Mouse (Mus musculus) urinary bladder, adult 2 months (tissue): ENCODE data around the gene Mark3. TPM values are rescaled to one million over a fixed set of nuclear protein-coding genes. Genes with fewer than 3 reads are reported as not detected.
"Not testable (repeated sequence)": the region's sequence is repeated elsewhere in the genome, so short reads cannot be mapped to it uniquely, and the experiment has no call there.

Experiments used
- DNase-seq: peaks from one replicate; pipeline ENCODE4 v3.0.0; 2022; ENCODE audit warnings: low spot score
- polyA plus RNA-seq: library from polyadenylated mRNA; depleted of rRNA; stranded (reverse); fragments of >200 nt; gene quantifications from 2 replicates; pipeline ENCODE4 v1.2.3, GENCODE M21; 2012

Mark3 gene
- polyA plus RNA-seq, 1 experiment = 59.8 TPM

DNA sequence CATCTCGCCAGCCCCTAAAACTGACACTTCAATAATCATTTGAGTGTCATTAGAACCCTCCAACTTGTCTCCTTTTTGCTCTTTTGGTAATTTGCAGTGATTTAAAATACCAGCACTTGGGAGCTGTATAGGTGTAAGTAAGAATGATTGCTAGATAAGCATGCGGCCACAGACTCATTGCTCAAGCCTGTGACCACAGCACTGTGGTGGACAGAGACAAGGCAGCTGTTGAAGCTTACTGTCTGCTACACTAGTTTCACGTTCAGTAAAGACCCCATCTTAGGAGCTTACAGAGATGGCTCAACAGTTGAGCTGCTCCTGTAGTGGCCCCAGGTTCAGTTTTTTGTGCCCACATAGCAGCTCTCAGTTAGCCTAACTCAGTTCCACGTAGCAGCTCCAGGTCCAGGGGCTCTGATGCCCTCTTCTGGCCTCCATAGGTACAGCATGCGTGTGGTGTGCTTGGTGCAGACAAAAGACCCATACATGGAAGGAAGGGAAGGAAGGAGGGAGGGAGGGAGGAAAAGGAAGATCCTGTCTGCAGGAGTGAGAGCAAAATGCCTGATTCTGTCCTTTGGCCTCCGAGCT lies 73.8 kb downstream of the Mark3 start:
- no peak for DNase-seq

DNA sequence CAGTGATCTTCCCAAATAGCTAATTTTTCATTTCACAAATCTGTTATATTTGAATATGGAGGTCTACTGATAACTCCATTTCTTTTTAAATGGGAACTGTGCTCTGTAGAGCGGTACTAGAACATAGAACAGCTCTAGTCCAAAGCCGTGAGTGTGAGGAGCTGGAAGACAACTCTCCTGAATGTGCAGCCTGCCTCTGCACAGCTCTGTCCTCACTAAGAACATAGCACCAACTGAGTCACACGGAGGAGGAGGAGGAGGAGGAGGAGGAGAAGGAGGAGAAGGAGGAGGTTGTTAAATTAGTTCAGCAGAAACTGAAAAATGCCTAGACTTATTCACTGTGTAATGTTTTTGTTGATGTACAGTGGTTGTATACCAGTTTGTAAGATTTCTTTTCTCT lies 78.6 kb downstream of the Mark3 start:
- no peak for DNase-seq

DNA sequence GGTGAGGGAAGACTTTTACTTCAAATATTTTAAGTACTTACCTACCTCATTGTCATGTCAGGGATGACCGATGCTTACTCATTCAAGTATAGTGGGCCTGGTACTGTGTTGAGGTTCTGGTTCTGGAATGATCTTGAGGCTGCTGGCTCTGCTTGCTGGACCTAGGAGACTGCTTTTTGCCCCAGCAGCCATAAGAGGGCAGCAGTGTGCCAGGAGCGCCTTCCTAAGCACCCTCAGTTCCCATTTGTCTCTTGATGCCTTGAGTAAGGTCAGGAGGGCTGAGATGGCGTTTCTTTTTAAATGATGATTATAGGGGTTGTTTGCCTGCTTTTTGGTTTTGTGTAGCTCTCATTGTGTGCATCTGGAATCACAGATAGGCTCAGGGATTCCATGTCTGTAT lies 79.1 kb downstream of the Mark3 start:
- no peak for DNase-seq

DNA sequence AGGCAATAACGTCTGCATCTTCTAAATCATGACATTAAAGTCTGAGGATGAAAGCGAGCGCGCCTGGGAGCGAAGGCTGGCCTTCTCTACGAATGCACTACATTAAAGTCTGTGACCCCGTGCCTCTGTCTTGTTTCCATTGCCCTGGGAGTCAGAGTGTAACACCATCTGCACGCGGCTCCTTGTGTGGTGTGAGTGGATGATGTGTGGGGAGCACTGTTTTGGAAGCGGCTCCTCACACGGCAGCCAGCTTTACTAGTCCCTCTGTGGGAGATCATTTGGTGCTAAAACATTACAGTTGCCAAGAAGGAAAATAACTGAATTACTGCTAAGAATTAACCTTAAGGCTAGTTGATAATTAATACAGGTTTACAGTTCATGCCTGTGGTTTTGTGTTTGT lies 81.4 kb downstream of the Mark3 start:
- no peak for DNase-seq

DNA sequence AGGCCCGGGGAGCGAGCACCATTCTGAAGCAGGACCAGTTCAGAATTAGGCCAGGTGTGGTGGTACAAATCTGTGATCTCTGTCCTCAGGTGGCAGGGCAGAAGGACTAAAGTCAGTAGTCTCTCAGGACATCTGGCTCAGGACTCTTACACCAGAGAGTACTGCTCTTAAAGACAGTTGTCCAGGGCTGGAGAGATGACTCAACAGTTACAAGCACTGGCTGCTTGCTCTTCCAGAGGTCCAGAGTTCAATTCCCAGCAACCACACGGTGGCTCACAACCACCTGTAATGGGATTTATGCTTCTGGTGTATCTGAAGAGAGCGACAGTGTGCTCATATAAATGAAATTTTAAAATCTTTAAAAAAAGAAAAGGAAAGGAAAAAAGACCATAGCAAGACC lies 85.0 kb downstream of the Mark3 start:
- DNase-seq = no peak

DNA sequence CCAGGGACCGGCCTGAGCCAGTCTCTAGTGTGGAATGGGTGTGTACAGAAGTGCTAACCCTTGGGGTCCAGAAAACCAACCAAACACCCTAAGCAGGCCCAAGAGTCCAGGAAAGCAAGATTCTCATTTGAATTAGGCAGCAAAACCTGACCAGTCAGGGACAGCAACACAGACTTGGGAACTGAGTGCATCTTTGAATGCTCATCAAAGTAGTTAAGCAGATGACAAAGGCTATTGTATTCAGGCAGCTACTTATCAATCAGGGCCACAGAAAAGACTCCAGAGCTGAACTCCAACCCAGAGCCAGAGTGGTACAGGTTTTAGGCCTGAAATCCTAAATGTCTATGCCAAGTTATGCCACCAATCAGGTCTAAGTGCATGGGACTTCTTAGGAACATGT lies 86.3 kb downstream of the Mark3 start:
- no peak for DNase-seq

DNA sequence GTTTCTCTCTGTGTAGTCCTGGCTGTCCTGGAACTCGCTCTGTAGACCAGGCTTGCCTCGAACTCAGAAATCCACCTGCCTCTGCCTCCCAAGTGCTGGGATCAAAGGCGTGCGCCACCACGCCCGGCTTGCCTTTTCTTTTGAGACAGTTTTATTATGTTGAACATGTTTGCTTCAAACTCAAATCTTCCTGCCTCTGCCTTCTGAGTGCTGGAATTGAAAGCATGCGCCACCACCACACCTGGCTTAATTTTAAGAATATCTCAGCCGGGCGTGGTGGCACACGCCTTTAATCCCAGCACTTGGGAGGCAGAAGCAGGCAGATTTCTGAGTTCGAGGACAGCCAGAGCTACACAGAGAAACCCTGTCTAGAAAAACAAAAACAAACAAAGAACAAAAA lies 87.2 kb downstream of the Mark3 start:
- DNase-seq = not testable (repeated sequence)

DNA sequence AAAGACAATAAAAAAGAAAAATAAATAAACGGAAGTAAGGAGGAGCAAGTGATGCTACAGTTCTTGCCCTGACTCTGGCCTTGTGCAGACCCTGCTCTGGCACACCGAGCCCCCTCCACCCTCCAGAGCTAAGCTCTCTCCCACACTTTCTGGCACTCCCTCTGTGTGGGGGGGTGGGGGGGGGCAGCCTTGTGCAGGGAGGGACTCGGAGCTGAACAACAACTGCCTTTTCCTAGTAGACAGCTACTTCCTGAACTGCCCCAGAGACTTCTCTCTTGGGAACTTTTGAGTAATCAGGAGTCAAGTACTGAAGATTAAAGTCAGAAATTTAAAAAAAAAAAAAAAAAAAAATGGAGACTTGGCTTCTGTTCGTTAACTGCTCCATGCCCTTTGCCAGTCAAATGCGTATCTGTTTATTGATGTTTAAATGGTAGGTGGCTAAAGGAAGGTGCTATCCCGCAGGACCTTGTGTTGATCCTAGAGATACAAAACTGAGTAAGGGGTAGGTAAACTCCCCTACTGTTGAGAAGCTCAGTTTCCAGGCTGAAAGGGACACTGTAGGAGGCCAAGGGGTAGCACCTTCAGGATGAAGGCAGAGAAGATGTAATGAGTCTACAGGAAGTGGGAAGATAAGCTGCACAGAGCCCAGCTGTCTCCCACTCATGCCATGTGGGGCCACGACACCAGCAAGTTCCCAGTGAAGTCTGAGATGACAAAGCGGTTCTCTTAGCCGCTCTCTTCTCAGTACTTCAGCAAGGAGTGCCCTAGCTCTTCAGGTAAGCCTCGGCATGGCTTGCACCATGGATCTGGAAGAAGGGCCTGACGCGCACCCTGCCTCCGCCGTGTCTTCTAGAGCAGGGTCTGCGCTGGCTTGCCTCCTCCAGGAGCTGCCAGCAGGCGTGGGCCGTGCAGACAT lies 89.2 kb downstream of the Mark3 start:
- DNase-seq = no peak

DNA sequence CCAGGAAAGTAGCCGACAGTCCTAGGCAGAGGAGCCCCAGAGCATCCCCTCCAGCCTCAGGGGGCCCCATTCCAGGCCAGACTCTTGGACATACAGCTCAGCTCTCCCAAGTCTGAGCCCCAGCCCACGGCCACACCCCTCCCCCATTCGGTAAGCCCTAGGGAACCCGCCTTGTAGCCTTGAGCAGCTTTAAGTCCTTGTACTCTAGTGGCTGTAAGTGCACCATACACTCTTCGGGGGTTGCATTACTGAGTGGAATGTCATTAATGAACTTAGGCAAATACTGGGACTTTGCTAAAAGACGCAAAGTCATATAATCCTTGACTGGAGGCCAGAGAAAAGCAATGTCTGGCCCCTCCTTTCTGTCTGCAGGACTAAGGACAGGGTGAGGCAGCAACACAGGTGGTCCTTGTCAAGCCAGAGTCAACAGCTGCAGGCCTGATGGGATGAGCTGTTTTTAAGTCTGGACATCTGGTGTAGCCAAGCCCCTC lies 89.9 kb downstream of the Mark3 start:
- no peak for DNase-seq

DNA sequence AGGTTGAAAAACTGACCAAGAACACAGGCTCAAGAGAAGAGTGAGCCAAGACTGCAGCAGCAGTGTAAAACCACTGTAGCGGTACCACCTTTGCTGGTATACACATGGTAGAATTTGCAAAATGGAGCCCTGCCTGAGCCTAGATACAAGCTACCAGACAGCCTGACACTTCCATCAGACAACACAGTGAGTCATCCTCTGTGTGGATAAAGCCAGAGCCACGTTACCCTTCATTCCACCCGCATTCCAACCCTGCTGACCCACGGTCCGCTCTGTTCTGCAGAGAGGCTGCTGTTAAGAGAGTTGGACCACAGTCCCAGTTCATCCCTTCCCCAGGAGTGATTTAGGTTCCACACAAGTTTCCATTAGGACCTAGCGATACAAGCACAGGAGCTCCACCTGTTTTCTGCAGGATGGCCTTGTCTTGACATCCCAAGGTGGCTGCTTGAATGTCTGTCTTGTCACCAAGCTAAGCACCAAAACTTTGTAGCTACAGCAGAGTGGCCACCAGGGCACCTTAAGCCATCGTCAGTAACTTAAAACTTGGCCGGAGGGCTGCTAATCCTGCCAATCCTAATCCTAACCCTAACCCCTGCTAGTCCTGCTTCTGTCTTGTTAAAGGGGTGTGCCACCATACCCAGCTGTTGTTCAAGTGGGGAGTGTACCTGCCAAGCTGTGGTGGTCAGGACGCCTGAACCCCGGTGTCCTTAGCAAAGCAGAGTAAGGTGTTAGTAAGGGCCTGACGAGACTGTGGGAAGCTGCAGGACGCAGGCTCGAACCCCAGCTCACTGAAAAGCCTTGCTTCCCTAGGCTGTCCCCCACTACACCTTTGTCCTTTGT lies 90.9 kb downstream of the Mark3 start:
- DNase-seq = no peak

DNA sequence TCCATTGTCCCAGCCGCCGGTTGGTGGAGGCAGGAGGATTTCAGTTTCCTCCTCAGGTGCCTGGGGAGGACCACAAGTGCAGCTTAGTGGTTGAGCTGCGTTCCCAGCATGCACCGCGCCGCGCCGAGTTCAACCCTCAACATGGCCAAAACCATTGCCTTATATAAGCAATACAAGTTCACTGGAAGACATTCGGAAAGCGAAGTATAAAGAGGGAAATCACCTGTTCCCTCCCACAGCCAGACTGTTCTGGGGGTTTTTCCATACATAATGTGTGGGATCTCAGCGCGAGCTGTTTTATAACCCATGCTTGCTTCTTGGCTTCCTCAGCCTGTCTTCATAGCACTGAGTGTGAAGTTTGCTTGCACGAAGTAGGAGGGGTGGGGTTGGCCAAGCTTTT lies 92.1 kb downstream of the Mark3 start:
- no peak for DNase-seq

DNA sequence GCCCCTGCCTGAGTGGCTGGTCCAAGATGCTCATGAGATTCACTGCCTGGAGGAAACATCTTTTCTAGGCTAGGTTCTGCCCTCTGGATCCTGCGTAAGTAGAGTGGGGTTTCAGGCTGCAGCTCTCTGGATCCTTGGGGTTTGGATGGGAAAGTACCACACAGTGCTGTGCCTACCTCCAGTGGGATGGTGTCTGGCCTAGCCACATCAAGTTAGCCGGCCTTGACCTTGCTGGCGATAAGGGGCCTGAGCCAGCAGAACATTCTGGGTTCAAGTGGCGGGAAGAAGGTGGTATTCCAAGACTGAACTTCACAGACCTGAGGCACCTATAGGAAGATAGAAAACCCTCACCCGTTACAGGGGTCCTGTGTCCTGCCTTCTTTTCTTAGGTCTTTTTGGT lies 93.1 kb downstream of the Mark3 start:
- DNase-seq = no peak

DNA sequence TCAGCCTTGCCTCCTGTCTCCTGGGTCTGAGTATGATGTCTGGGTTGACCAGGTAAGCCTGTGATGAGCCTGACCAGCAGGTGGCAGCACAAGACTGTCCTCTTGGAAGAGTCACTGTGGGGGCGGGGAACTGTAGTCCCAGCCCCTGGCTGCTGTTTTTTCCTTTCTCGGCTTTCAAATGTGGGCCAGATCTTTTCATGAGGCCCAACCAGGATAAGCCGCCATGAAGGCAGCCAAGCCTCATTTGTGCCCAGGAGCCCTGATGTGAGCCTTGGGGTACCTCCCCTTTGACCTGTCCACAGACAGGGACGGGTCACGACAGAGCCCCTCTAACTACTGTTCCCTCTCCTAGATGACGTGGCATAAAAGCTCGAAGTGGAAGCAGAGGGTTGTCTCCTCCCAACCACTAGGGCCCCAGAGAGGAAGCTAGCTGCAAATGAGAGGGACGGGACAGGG lies 94.2 kb downstream of the Mark3 start:
- DNase-seq = peak; percentile 90

DNA sequence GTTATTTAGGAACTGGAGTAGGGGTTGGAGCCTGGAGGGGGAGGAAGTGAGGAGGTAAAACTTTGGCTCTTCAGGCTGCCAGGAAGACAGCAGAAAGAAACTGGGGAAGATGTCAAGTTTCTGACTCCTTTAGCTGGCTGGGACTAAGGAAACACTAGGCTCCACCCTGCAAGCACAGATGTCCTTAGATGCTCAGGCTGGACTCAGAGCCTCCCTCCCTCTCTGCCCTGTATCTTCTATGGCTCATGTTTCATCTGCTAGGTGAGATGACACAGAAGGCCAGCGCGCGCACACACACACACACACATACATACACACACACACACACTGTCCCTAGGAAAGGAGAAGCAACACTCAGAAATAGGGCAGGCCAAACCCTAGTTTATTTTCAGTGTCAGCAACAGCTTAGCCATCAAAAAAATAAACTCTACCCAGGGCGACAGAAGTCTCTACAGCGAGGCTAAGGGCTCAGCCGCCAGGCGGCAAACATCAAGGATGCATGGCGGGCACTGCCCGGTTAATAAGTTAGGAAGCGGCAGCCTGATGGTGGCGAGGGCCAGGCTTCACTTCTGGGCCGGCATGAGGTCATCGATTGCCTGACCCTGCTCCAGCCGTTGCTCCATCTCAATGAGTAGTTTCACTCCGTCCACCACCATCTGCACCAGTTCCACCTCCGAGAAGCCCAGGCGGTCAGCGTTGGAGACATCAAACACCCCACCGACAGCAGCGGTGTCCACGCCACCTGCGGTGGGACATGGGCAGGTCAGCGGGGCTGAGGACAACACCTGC lies 94.9 kb downstream of the Mark3 start:
- DNase-seq = no peak

DNA sequence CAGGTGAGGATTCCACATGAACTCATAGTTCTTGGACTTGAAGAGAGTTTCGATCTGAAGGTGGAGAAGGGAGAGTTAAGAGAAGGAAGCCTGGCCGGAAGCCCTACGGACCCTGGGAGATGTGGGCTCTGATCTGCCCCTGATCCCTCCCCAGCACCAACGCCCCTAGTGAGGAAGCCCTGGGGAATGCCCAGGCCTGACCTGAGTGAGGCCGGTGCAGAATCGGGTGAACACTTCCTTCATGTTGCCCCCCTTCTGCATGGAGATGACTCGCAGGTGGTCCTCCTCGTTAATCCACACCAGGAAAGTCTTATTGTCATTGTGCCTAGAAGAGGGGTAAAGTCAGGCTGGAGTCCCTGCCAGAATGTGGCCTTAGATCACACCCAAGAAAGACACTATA lies 95.6 kb downstream of the Mark3 start:
- DNase-seq = no peak

DNA sequence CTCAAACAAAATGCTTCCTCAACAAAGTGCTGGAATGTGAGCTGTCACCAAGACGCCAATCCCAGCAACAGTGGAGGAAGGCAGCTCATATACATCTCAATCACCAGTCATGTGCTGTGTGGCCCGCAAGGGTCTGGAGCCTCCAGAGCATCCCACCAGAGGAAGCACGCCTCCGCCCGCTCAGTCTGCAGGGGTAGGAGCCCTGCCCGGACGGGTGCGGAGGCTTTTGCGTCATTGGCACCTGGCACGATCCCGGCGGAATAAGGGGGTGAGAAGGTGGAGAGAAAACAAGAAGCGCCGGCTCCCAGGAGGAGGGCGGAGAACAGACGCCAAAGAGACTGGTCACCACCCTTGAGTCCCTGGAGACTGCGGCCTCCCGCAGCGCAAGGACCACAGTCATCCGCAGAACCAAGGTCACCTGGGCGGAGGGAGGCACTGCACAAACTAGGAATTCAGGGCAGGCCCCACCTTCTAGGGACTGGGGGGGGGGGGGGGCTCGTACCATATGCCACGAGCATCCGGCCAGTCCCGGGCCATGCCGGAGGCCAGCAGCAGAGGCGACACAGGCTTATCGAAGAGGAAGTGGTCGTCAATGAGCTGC lies 96.1 kb downstream of the Mark3 start:
- DNase-seq = peak; percentile 47

DNA sequence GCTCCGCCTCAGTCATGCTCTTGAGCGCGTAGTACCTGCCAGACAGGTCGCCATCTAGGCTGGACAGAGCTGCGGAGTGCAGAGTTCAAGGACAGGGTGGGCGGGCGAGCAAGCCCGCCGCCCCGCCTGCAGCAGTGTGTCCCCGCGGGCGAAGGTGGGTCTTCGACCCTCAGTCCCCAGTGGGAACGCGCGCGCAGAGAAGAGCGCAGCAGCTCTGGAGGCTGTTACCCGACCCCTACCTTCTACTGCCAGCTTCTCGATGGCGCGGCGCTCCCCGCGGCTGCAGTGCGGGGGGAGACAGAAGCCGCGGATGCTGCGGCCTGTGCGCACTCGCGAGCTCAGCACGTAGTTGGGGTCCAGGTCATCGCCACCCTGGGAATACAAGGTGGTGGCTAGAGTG lies 96.7 kb downstream of the Mark3 start:
- DNase-seq = no peak

DNA sequence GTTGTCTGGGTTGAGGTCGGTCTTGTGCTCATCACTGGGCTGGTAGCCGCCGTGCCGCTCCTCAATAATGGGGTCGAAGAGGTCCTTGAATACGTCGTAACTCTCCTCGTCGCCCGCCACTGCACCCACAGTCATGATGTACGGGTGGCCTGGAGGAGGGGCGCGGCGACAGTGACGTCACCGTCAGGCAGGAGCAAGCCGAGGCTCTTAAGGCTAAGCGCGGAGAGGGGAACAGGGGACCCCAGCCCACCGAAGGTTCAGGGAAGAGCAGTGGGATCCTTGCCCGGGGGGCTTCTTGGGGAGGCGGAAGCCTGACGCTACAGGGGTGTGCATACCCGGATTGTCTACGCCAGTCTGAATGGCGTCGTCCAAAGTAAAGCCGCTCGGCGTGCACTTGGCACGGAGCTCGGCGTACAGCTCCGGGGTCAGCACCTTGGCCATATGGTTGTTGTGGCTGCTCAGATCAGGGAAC lies 97.1 kb downstream of the Mark3 start:
- DNase-seq = no peak

DNA sequence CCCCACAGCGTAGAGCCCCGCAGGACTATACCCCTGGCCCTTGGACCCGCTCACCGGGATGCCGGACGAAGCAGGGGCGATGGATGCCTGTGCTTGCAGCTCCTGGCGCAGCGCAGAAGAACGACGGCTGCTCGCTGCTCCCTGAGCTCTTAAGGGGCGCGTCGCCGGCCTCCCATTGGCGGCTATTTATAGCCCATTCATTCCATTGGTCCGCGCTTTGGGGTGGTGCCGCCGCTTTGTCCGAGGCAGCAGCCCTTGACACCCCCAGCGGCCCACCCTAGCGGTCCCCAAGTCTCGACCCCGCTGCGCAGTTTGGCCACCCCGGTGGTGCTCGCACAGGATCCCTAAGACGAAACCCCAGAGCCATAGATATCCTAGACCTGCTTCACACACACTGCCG lies 97.9 kb downstream of the Mark3 start, which contains the start of gene Ckb:
Gene Ckb, minus strand, starts transcription at position 163 of the 400 bp plus-strand sequence.
- peak; percentile 63 for DNase-seq

DNA sequence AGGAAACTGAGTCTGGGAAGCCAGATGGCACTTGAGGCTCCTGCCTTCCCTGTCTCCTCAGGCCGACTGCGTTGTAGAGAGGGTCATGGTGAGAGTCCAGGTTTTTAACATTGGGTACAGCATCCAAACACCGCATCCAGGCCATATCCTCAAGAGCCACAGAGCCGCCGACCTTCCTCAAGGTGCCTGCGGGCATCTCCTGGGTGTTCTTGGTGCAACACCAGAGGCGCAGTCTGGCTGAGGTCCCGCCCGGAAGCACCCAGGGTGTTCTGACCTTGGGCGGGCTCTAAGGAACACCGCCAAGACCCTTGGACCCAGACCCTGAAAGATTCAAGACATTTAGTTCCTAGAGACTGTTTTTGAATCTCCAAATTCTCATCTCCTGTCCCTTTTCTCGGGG lies 98.3 kb downstream of the Mark3 start:
- DNase-seq = no peak
